Mouse (Mus musculus): Measurements from ENCODE around the gene Jph4. TPM values are rescaled to one million over a fixed set of nuclear protein-coding genes. Genes with fewer than 3 reads are reported as not detected.

The Jph4 gene
- total and polyA plus RNA-seq, 3 experiments = not detected

- DNase-seq (ENCODE audit: low read depth, low spot score) = peak; percentile 63
- Histone ChIP-seq H3K9me3 (replicated peaks; ENCODE audit: insufficient read depth, low read length) (no peaks in the 10 kb centered on the region), H3K9ac (ENCODE audit: control insufficient read depth, low read depth, low read length, poor library complexity, severe bottlenecking) (no peak overlapping the region), H3K4me1 (ENCODE audit: control insufficient read depth in 1 of 2, insufficient read depth in 2 of 2, low read length in 2 of 2) (no peaks in the 10 kb centered on the region), H3K4me3 (ENCODE audit: control insufficient read depth in 1 of 2, insufficient read depth in 1 of 2, low read depth in 2 of 2, low read length in 2 of 2) (no peak overlapping the region), H3K36me3 (ENCODE audit: control insufficient read depth in 1 of 2, insufficient read depth in 2 of 2, low read length in 2 of 2) (no peaks in the 10 kb centered on the region), H3K27ac (ENCODE audit: control insufficient read depth, low read depth, low read length) (no peak overlapping the region), H3K27me3 (ENCODE audit: control insufficient read depth in 1 of 2, insufficient read depth in 2 of 2, low read length in 2 of 2) (peaks cover 2 to 8% of the 10 kb centered on the region in 2 experiments; a peak in 1 of 4 replicates), H3K79me2 (ENCODE audit: control insufficient read depth, insufficient read depth, low read length, poor library complexity) (no peaks in the 10 kb centered on the region)
- TF ChIP-seq CHD1 (IDR thresholded peaks at IDR 0.05; ENCODE audit: low read depth, low read length) (no peak), POLR2A (IDR thresholded peaks at IDR 0.05; ENCODE audit: control insufficient read depth in 1 of 2, insufficient read depth in 1 of 2, low read depth in 1 of 2, low read length in 2 of 2, poor library complexity in 1 of 2) (no peak), MAX (IDR thresholded peaks at IDR 0.05; ENCODE audit: low read length) (no peak), ZKSCAN1 (IDR thresholded peaks at IDR 0.05; ENCODE audit: low read depth, low read length) (no peak), USF1 (IDR thresholded peaks at IDR 0.05; ENCODE audit: low read depth, low read length) (no peak), TAL1 (IDR thresholded peaks at IDR 0.05; ENCODE audit: low read length) (no peak), KAT2A (conservative IDR thresholded peaks at IDR 0.05; ENCODE audit: low read depth, low read length) (no peak), CTCF (IDR thresholded peaks at IDR 0.05 in 2 of 3, conservative IDR thresholded peaks at IDR 0.05 in 1 of 3; ENCODE audit: control insufficient read depth in 1 of 3, insufficient read depth in 1 of 3, low read depth in 2 of 3, low read length in 3 of 3, poor library complexity in 1 of 3, severe bottlenecking in 1 of 3) (peak; percentile 70 to 81 (median 76)), SIN3A (IDR thresholded peaks at IDR 0.05; ENCODE audit: low read length) (no peak), E2F4 (IDR thresholded peaks at IDR 0.05; ENCODE audit: borderline replicate concordance, low read depth, low read length) (no peak), RAD21 (IDR thresholded peaks at IDR 0.05; ENCODE audit: low read depth, low read length) (peak; percentile 66), BHLHE40 (IDR thresholded peaks at IDR 0.05; ENCODE audit: borderline replicate concordance, low read depth, low read length) (no peak), RCOR1 (IDR thresholded peaks at IDR 0.05; ENCODE audit: low read depth, low read length) (no peak), CHD2 (IDR thresholded peaks at IDR 0.05; ENCODE audit: low read length) (no peak), SMC3 (IDR thresholded peaks at IDR 0.05; ENCODE audit: low read depth, low read length) (peak; percentile 50), NELFE (IDR thresholded peaks at IDR 0.05; ENCODE audit: low read depth, low read length) (no peak), GATA1 (IDR thresholded peaks at IDR 0.05; ENCODE audit: low read depth, low read length) (no peak), MYC (IDR thresholded peaks at IDR 0.05; ENCODE audit: low read depth, low read length) (0 out of 2 replicates have a peak, but pooled peaks have one; percentile 24), NRF1 (IDR thresholded peaks at IDR 0.05; ENCODE audit: insufficient read depth, low read depth, low read length, poor library complexity, severe bottlenecking) (no peak), ZC3H11A (IDR thresholded peaks at IDR 0.05; ENCODE audit: low read depth, low read length) (peak; percentile 46)
Observed at GRCm38 (mm10) chr14:55119421-55120134, 2.8 kb upstream of the Jph4 start.

- Histone ChIP-seq H3K4me1 (ENCODE audit: control insufficient read depth in 1 of 2, insufficient read depth in 2 of 2, low read length in 2 of 2) (no peaks in the 10 kb centered on the region), H3K27ac (ENCODE audit: control insufficient read depth, low read depth, low read length) (no peak overlapping the region), H3K79me2 (ENCODE audit: control insufficient read depth, insufficient read depth, low read length, poor library complexity) (no peaks in the 10 kb centered on the region), H3K27me3 (ENCODE audit: control insufficient read depth in 1 of 2, insufficient read depth in 2 of 2, low read length in 2 of 2) (peaks cover 0 to 4% of the 10 kb centered on the region in 2 experiments; a peak in 1 of 4 replicates), H3K4me3 (ENCODE audit: control insufficient read depth in 1 of 2, insufficient read depth in 1 of 2, low read depth in 2 of 2, low read length in 2 of 2) (no peak overlapping the region), H3K9ac (ENCODE audit: control insufficient read depth, low read depth, low read length, poor library complexity, severe bottlenecking) (no peak overlapping the region), H3K9me3 (replicated peaks; ENCODE audit: insufficient read depth, low read length) (no peaks in the 10 kb centered on the region), H3K36me3 (ENCODE audit: control insufficient read depth in 1 of 2, insufficient read depth in 2 of 2, low read length in 2 of 2) (no peaks in the 10 kb centered on the region)
- no peak for TF ChIP-seq ELF1 (IDR thresholded peaks at IDR 0.05; ENCODE audit: low read depth, low read length)
- TF ChIP-seq USF1 (IDR thresholded peaks at IDR 0.05; ENCODE audit: low read depth, low read length) = no peak
- TF ChIP-seq MYB (IDR thresholded peaks at IDR 0.05; ENCODE audit: low read depth, low read length) = no peak
- TF ChIP-seq HCFC1 (IDR thresholded peaks at IDR 0.05; ENCODE audit: low read depth, low read length) = no peak
- no peak for TF ChIP-seq BHLHE40 (IDR thresholded peaks at IDR 0.05; ENCODE audit: borderline replicate concordance, low read depth, low read length)
- DNase-seq (ENCODE audit: low read depth, low spot score) = peak; percentile 28
Observed at GRCm38 (mm10) chr14:55118852-55119251, 2.1 kb upstream of the Jph4 start.

All from MEL (cell line).